Mouse (Mus musculus) limb, embryonic 12.5 days (tissue): ENCODE results near the gene Aunip. TPM values are rescaled to one million over a fixed set of nuclear protein-coding genes. Genes with fewer than 3 reads are reported as not detected.

Experiments used
- ATAC-seq: fragments of 200-750 bp; cut with Nextera tagmentation; 2 replicates; pipeline ENCODE4 v1.8.0; 2017; ENCODE audit warnings: low read depth, moderate TSS enrichment; ENCODE audit not compliant: insufficient number of reproducible peaks, insufficient read depth, low FRiP score, low TSS enrichment
- H3K27ac ChIP-seq: fragments of 300-500 bp; sonication (generic); 2 replicates; pipeline ENCODE4 v1.5.1; 2016; ENCODE audit warnings: mild to moderate bottlenecking, moderate library complexity
- H3K27me3 ChIP-seq: fragments of 300-500 bp; sonication (generic); 2 replicates; pipeline ENCODE4 v1.6.1; 2016; ENCODE audit warnings: mild to moderate bottlenecking, moderate library complexity
- H3K36me3 ChIP-seq: fragments of 300-500 bp; sonication (generic); 2 replicates; pipeline ENCODE4 v1.6.1; 2016; ENCODE audit warnings: mild to moderate bottlenecking, moderate library complexity
- H3K4me1 ChIP-seq: fragments of 300-500 bp; sonication (generic); replicated peaks from 2 replicates; pipeline ENCODE4 v1.6.1; 2016
- H3K4me2 ChIP-seq: fragments of 300-500 bp; sonication (generic); 2 replicates; pipeline ENCODE4 v1.6.1; 2016; ENCODE audit warnings: mild to moderate bottlenecking, moderate library complexity
- H3K4me3 ChIP-seq: fragments of 300-500 bp; sonication (generic); replicated peaks from 2 replicates; pipeline ENCODE4 v1.5.1; 2016; ENCODE audit warnings: mild to moderate bottlenecking
- H3K9ac ChIP-seq: fragments of 300-500 bp; sonication (generic); replicated peaks from 2 replicates; pipeline ENCODE4 v1.6.1; 2016; ENCODE audit warnings: mild to moderate bottlenecking, moderate library complexity
- H3K9me3 ChIP-seq: fragments of 300-500 bp; sonication (generic); 2 replicates; pipeline ENCODE4 v1.6.1; 2016; ENCODE audit warnings: mild to moderate bottlenecking, moderate library complexity
- WGBS: fragments of 180-500 bp; shearing (Covaris S2); methylation state at CpG from one replicate; pipeline ENCODE4 v1.1.7; 2016; 5-methylcytosine and 5-hydroxymethylcytosine counted together
- polyA plus RNA-seq: library from polyadenylated mRNA; unstranded; fragments of >200 nt; fragmentation: Nextera tagmentation; extraction: Ambion mirVana; gene quantifications from 2 replicates; pipeline ENCODE4 v1.2.1, GENCODE M21; 2016

Aunip gene
- polyA plus RNA-seq, 1 experiment from 2014 or later = 15.8 TPM

- Histone ChIP-seq H3K27ac (peak overlapping the region; percentile 66; the same call in 1 of the 2 replicates), H3K4me1 (peaks cover 23% of the 10 kb centered on the region), H3K4me3 (peak overlapping the region; percentile 95), H3K9me3 (no peaks in the 10 kb centered on the region), H3K36me3 (peaks cover 41% of the 10 kb centered on the region), H3K9ac (peak overlapping the region; percentile 50), H3K4me2 (peak overlapping the region; percentile 77), H3K27me3 (no peaks in the 10 kb centered on the region)
- no peak for ATAC-seq
- 18% methylated on average over 8 of the region's 8 CpGs for WGBS
Observed at GRCm38 (mm10) chr4:134535787-134536151, 25.0 kb downstream of the Aunip start.

DNA sequence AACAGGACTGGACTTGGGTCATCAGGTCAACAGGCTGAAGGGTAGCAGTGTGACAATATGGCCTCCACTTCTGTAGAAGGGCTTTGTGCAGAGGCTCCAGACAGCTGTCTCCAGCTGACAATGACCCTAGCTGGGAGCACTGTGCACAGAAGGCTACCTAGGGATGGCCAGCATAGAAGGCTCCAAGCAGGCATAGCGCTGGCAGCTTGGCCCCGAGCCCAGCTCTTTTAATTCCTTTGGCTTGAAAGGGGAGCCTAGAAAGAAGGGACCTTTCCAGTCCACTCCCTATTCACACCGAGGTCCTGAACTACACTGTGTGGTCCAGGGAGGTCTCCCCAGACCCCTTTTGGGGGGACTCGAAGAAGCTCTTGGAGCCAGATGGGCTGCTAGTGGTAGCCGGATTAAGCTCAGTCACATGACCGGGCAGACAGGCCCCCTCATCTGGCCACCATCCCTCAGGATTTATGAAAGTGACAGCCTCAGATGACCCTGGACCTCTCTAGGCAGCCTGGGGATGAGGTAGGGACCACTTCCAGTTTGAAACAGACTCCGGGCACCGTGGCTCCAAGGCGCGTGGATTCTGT is 28.3 kb downstream of the Aunip start:
- ATAC-seq = no peak
- Histone ChIP-seq H3K4me1 (peaks cover 8% of the 10 kb centered on the region), H3K4me3 (no peak overlapping the region), H3K36me3 (peaks cover 63% of the 10 kb centered on the region), H3K9me3 (no peaks in the 10 kb centered on the region), H3K9ac (no peak overlapping the region), H3K27ac (no peak overlapping the region), H3K27me3 (no peaks in the 10 kb centered on the region), H3K4me2 (no peak overlapping the region)
- 86% methylated on average over 10 of the region's 10 CpGs for WGBS

DNA sequence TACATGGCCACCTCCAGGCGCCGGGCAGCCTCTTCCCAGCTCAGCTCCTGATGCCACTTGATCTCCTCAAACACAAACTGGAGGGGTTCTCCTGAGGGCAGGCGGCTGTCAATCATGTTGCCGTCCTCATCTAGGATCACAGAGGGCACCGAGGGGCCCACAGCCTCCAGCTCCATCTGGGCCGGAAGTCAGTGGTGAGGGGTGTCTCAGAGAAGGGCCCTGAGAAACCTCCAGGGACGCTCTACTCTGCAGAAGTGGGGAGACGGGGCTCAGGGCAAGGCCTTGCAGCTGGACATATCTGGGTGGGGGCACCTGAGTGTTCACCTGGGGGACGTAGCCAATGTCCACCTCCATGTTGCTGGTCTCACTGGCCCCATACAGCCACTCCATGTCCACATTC is 31.9 kb downstream of the Aunip start:
- Histone ChIP-seq H3K27ac (no peak overlapping the region), H3K27me3 (no peaks in the 10 kb centered on the region), H3K36me3 (peaks cover 98% of the 10 kb centered on the region), H3K4me1 (peaks cover 7% of the 10 kb centered on the region; the same call in 1 of the 2 replicates), H3K4me3 (no peak overlapping the region), H3K4me2 (no peak overlapping the region), H3K9me3 (no peaks in the 10 kb centered on the region), H3K9ac (no peak overlapping the region)
- 89% methylated on average over 9 of the region's 9 CpGs for WGBS
- ATAC-seq = no peak

- Histone ChIP-seq H3K9ac (no peak overlapping the region), H3K4me2 (no peak overlapping the region), H3K36me3 (peaks cover 98% of the 10 kb centered on the region), H3K27ac (0 out of 2 replicates have a peak overlapping the region, but pooled peaks have one; percentile 26), H3K4me3 (no peak overlapping the region), H3K9me3 (no peaks in the 10 kb centered on the region), H3K4me1 (peaks cover 9% of the 10 kb centered on the region; the same call in 1 of the 2 replicates), H3K27me3 (no peaks in the 10 kb centered on the region)
- peak; percentile 54; the same call in 1 of the 2 replicates for ATAC-seq
- WGBS = 10% methylated on average over 5 of the region's 5 CpGs
Observed at GRCm38 (mm10) chr4:134543261-134543660, 32.5 kb downstream of the Aunip start.

DNA sequence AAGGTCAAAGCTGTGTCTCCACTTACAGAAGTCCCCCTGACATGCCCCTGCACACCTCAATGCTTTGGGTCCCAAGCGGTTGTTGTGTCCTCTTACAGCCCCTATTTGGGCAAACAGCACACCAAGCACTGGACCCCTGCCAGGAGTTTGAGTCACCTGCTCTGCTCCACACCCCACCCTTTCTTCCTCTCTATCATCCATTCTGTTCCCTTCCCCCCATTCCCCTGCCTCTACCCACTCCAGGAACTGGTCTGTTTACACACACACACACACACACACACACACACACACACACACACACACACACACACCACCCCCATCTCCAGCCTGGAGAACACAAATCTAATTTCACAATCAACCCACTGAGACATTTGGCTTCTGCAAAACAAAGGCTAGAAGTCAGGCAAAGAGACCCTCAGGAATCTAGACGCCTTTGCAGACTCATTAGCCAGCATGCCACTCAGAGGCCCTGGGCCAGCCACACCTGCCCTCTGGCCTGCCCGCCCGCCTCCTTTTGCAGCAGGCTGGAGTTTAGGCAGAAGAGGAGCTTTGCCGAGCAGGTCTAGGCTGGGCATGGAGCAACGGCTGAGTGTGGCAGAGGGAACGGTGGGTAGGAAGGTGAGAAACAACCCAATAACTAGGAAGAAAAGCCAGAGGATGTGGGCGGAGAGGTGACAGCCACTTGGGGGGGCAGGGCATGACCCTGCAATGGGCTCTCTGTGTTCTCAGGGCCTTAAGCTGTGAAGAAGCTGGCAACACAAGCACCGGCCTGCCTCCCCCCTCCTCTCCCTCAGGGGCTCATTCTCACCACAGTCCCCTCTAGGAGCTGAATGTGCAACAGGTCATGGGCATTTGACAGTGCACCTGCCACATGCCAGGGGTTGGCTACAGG is 36.3 kb downstream of the Aunip start:
- ATAC-seq = no peak
- no peak overlapping the region for H3K9ac ChIP-seq
- H3K4me3 ChIP-seq = no peak overlapping the region
- H3K4me1 ChIP-seq = peaks cover 16% of the 10 kb centered on the region
- H3K36me3 ChIP-seq = peaks cover 86% of the 10 kb centered on the region
- H3K27me3 ChIP-seq = no peaks in the 10 kb centered on the region
- WGBS = 54% methylated on average over 9 of the region's 9 CpGs
- no peak overlapping the region for H3K4me2 ChIP-seq
- H3K27ac ChIP-seq = no peak overlapping the region; the same call in 1 of the 2 replicates
- H3K9me3 ChIP-seq = peaks cover 10% of the 10 kb centered on the region

DNA sequence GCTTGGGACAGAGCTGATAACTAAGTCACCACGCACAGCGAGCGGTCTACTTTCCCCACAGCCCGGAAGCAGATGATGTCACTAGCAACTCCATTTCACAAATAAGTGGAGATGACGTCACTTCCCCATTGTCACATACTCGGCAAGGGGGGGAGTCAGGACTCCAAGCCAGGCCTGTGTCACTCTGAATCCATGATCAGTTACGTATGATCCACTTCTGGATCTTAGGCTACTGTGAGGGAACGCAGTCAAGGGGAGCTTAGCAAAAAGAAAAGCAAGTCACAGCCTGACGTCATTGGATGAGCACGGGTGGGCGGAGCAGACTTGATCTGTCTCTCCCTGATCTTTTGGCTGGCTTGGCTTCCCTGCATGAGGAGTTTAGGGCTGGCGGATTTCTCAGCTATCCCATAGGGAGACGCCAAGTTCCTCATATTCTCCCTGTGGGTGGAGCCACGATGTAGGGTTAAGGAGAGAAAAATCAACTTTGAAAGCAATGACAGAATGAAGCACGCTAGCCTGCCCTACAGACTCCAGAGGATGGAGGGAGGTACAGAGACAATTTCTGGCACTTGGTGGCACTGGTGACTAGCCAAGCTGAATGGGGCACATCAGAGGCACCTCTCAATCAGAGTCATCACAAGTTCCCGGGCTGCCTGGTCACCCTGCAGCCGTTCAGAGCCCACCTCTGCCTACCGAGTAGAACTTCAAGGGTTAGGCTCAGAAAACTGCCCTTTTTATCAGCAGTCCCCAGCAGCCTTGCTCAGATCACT is 37.6 kb downstream of the Aunip start:
- Histone ChIP-seq H3K9me3 (peaks cover 10% of the 10 kb centered on the region), H3K27me3 (no peaks in the 10 kb centered on the region), H3K27ac (no peak overlapping the region), H3K4me1 (peaks cover 20% of the 10 kb centered on the region), H3K36me3 (peaks cover 73% of the 10 kb centered on the region), H3K4me3 (no peak overlapping the region), H3K4me2 (no peak overlapping the region), H3K9ac (no peak overlapping the region; the same call in 1 of the 2 replicates)
- no peak for ATAC-seq
- 75% methylated on average over 18 of the region's 18 CpGs for WGBS

GRCm38 (mm10) chr4:134549899-134550298 is 39.1 kb downstream of the Aunip start:
- H3K9me3 ChIP-seq = peaks cover 10% of the 10 kb centered on the region
- peaks cover 20% of the 10 kb centered on the region for H3K4me1 ChIP-seq
- H3K27ac ChIP-seq = no peak overlapping the region
- no peak overlapping the region for H3K4me3 ChIP-seq
- H3K27me3 ChIP-seq = no peaks in the 10 kb centered on the region
- WGBS = 97% methylated on average over 8 of the region's 8 CpGs
- no peak for ATAC-seq
- H3K36me3 ChIP-seq = peaks cover 58% of the 10 kb centered on the region
- H3K4me2 ChIP-seq = no peak overlapping the region
- no peak overlapping the region for H3K9ac ChIP-seq

- ATAC-seq = peak; percentile 77
- H3K4me2 ChIP-seq = peak within 1 kb of the TSS; percentile 61
- peaks cover 20% of the 10 kb centered on the region for H3K4me1 ChIP-seq
- peak within 1 kb of the TSS; percentile 74 for H3K4me3 ChIP-seq
- peaks cover 10% of the 10 kb centered on the region for H3K9me3 ChIP-seq
- H3K27me3 ChIP-seq = no peaks in the 10 kb centered on the region
- H3K9ac ChIP-seq = peak within 1 kb of the TSS; percentile 93
- under 1% methylated on average over 53 of the region's 67 CpGs for WGBS
- H3K36me3 ChIP-seq = peaks cover 40% of the 10 kb centered on the region
- peak within 1 kb of the TSS; percentile 88 for H3K27ac ChIP-seq
Observed at GRCm38 (mm10) chr4:134551494-134552316, 40.9 kb downstream of the Aunip start, which contains the start of gene Selenon. Gene Selenon, minus strand, starts transcription at chr4:134552166.

DNA sequence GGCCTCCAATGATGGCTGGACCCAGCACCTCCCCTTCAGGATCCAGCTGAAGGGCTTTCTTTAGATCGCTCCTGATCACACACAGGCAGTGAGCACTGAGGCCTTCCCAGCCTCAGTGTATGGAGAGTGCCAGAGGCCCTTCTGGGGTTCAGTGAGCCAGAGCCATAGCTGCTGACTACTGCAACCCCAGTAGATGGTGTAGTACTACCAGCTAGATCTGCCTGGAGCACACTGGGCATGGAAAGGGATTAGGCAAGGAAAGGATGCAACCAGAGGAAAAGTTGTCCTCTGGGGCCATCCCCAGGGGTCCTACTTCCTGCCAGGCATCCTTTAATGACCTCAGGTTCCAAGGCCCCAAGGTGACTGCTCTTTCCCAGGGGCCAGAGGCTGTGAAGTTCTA is 42.8 kb downstream of the Aunip start:
- Histone ChIP-seq H3K4me2 (no peak overlapping the region), H3K27ac (no peak overlapping the region), H3K27me3 (no peaks in the 10 kb centered on the region), H3K36me3 (peaks cover 20% of the 10 kb centered on the region), H3K4me3 (no peak overlapping the region), H3K9ac (no peak overlapping the region), H3K9me3 (peaks cover 10% of the 10 kb centered on the region), H3K4me1 (peaks cover 25% of the 10 kb centered on the region)
- ATAC-seq = no peak
- WGBS = 82% methylated on average over 1 of the region's 1 CpGs

GRCm38 (mm10) chr4:134555956-134556580 is 45.3 kb downstream of the Aunip start:
- no peak overlapping the region for H3K27ac ChIP-seq
- WGBS = 67% methylated on average over 8 of the region's 8 CpGs
- H3K4me1 ChIP-seq = peaks cover 28% of the 10 kb centered on the region
- H3K4me3 ChIP-seq = no peak overlapping the region
- no peak for ATAC-seq
- no peak overlapping the region for H3K4me2 ChIP-seq
- no peaks in the 10 kb centered on the region for H3K27me3 ChIP-seq
- H3K9me3 ChIP-seq = no peaks in the 10 kb centered on the region
- H3K9ac ChIP-seq = no peak overlapping the region
- H3K36me3 ChIP-seq = no peaks in the 10 kb centered on the region
